Mouse (Mus musculus) B cell, adult 2 months (primary cell): Measurements from ENCODE around the gene Nck2.
"Not testable (repeated sequence)": the region's sequence is repeated elsewhere in the genome, so short reads cannot be mapped to it uniquely, and the experiment has no call there.

ENCODE experiments used
- DNase-seq, 2 experiments: peaks; one replicate each; pipeline ENCODE4 v3.0.0; 2022

The Nck2 gene

GRCm38 (mm10) chr1:43503676-43504075 is 59.3 kb downstream of the Nck2 start:
- no peak for DNase-seq

- DNase-seq: no peak
Observed at GRCm38 (mm10) chr1:43504235-43504634, 59.9 kb downstream of the Nck2 start.

GRCm38 (mm10) chr1:43506638-43507037 is 62.3 kb downstream of the Nck2 start:
- DNase-seq: no peak

GRCm38 (mm10) chr1:43507809-43508208 is 63.4 kb downstream of the Nck2 start:
- DNase-seq: no peak

GRCm38 (mm10) chr1:43511256-43511655 is 66.9 kb downstream of the Nck2 start:
- peak; percentile 24 to 36 for DNase-seq

GRCm38 (mm10) chr1:43511667-43512066 is 67.3 kb downstream of the Nck2 start:
- DNase-seq: no peak

- DNase-seq: no peak
Observed at GRCm38 (mm10) chr1:43517405-43517804, 73.0 kb downstream of the Nck2 start.

- DNase-seq: no peak
Observed at GRCm38 (mm10) chr1:43520216-43520988, 76.0 kb downstream of the Nck2 start.

GRCm38 (mm10) chr1:43520989-43521371 is 76.6 kb downstream of the Nck2 start:
- DNase-seq: no peak

GRCm38 (mm10) chr1:43521512-43521911 is 77.1 kb downstream of the Nck2 start:
- no peak for DNase-seq

GRCm38 (mm10) chr1:43521950-43522349 is 77.6 kb downstream of the Nck2 start:
- DNase-seq: no peak

GRCm38 (mm10) chr1:43522976-43523375 is 78.6 kb downstream of the Nck2 start:
- no peak for DNase-seq

GRCm38 (mm10) chr1:43524332-43524731 is 80.0 kb downstream of the Nck2 start:
- no peak for DNase-seq

- no peak for DNase-seq
Observed at GRCm38 (mm10) chr1:43528275-43528674, 83.9 kb downstream of the Nck2 start.

GRCm38 (mm10) chr1:43529086-43529485 is 84.7 kb downstream of the Nck2 start:
- no peak for DNase-seq

GRCm38 (mm10) chr1:43530295-43531020 is 86.1 kb downstream of the Nck2 start:
- no peak for DNase-seq

GRCm38 (mm10) chr1:43531307-43531706 is 86.9 kb downstream of the Nck2 start:
- DNase-seq: no peak

- no peak for DNase-seq
Observed at GRCm38 (mm10) chr1:43532279-43532678, 87.9 kb downstream of the Nck2 start.

- not testable (repeated sequence) for DNase-seq
Observed at GRCm38 (mm10) chr1:43533497-43533896, 89.1 kb downstream of the Nck2 start.

GRCm38 (mm10) chr1:43534060-43534760 is 89.8 kb downstream of the Nck2 start:
- DNase-seq: no peak

GRCm38 (mm10) chr1:43535519-43536000 is 91.2 kb downstream of the Nck2 start:
- no peak for DNase-seq

GRCm38 (mm10) chr1:43536266-43536665 is 91.9 kb downstream of the Nck2 start:
- no peak for DNase-seq

- no peak for DNase-seq
Observed at GRCm38 (mm10) chr1:43537021-43537420, 92.6 kb downstream of the Nck2 start.

GRCm38 (mm10) chr1:43537496-43537895 is 93.1 kb downstream of the Nck2 start:
- DNase-seq: no peak
